Mouse (Mus musculus): ENCODE measurements around the gene Rnpepl1. TPM values are rescaled to one million over a fixed set of nuclear protein-coding genes. Genes with fewer than 3 reads are reported as not detected.
"Not testable (repeated sequence)": the region's sequence is repeated elsewhere in the genome, so short reads cannot be mapped to it uniquely, and the experiment has no call there.

Gene Rnpepl1
- total RNA-seq, 2 experiments from 2014 or later: 69.9 to 74.9 TPM

DNA sequence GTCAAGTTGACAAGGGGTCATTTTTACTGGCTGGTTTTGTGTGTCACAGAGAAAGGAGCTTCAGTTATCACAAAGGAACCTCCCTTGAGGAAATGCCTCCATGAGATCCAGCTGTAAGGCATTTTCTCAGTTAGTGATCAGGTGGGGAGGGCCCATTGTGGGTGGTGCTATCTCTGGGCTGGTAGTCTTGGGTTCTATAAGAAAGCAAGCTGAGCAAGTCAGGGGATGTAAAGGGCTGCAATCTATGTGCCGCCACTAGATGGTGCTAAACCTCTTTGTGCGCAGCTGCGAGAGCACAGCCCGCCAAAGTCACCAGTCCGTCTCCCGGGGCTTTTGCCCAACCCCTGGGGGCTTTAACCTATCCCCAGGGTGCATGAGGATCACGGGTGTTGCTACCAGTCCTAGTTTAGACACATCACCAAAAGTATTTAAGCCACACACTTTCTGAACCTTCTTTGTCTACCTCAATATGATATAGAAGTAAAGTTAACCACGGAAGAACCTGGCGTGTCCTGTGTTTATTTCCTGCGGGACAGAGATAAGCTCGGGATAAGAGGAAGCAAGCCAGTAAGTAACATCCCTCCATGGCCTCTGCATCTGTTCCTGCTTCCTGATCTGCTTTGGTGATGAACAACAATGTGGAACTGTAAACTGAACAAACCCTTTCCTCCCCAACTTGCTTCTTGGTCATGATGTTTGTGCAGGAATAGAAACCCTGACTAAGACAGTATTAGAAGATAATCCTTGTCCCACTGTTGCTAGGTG lies 46.2 kb downstream of the Rnpepl1 start:
- peak; percentile 86 for TF ChIP-seq CTCF (IDR thresholded peaks at IDR 0.05)
- intact Hi-C loops (cut with DNase I): loop anchor here (2.0 kb wide), 1 partner anchor 54 kb away; no protein-coding TSS in a partner anchor
- peak; percentile 69 for DNase-seq
- peak overlapping the region; percentile 57 for H3K4me3 ChIP-seq
- H3K27ac ChIP-seq: not testable (repeated sequence)

DNA sequence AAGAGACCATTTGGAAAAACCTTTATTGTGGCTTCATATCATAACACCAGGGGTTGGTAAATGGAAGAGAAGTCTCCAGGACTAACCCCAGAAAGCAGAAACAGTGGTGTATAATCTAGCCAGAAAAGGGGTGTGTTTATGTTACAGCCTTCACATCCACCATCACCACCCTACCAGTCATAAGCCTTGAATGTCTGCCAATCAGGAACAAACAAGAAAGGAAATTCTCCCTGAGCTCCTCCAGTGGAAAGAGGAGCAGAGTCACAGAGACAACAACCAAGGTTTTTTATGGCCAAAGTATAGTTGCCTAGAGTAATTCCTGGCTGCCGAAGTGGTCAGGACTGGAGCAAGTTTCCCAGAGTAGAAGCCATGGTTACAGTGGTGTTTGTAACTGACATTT lies 48.4 kb downstream of the Rnpepl1 start:
- Histone ChIP-seq H3K27ac (no peak overlapping the region), H3K4me3 (no peak overlapping the region)
- TF ChIP-seq CTCF (IDR thresholded peaks at IDR 0.05): no peak
- DNase-seq: no peak
- intact Hi-C loops (cut with DNase I): no loop called here

DNA sequence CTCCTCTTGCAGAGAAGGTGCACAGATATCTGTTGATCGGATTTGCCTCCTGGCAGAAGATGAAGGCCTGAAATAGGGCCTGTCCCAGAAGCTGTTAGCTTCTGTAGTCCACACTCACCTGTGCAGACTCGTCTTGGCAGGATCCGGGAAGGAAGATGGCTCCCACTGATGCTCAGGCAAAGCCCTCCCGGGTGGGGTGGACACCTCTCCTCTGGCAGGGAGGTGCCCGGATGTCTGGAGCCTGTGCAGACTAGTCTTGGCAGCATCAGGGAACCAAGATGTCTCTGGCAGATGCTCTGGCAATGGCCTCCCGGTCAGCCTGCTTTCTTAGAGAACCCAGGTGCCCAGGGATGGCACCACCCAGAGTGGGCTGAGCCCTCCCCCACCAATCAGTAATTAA lies 60.2 kb downstream of the Rnpepl1 start:
- H3K27ac ChIP-seq; intact Hi-C loops (cut with DNase I); H3K4me3 ChIP-seq; DNase-seq: not testable (repeated sequence)

DNA sequence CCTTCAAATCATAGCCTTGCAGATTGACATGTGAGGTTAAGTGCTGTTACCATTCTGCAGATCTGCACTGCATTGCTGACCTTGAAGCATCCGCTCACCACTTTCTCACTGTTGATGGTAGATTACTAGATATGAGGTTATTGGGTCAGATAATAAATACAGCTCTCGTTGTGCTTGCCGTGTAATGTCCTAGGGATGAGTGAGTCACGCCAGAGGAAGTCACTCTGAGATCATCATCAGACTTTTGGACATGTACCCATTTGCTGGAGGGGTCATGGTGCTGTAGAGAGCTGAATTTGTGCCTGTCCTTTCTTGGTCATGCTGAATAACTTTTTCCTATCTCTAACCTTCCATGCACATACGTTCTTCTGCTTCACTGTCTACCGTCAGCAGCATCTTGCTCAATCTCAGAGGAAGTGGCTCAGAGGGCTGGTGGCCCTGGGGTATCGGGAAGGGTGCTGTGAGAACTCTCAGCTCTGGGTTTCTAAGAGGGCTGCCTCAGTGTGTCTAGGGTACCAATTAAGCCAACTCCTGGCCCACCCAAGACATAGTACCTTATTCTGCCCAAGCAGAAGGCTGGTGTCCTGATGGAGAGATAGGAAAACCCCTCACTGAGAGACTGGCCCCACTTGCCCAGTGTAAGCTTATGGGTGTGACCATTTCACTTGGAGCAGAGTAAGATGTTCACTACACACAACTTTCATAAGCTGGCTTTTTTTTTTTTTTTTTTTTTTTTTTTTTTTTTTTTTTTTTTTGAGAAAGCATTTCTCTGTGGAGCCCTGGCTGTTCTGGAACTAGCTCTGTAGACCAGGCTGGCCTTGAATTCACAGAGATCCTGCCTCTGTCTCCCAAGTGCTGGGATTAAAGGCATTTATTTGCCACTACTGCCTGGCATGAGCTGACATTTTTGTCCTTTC lies 61.6 kb downstream of the Rnpepl1 start:
- Histone ChIP-seq H3K4me3 (no peak overlapping the region), H3K27ac (no peak overlapping the region)
- TF ChIP-seq CTCF (IDR thresholded peaks at IDR 0.05): no peak
- no peak for DNase-seq
- intact Hi-C loops (cut with DNase I): no loop called here

DNA sequence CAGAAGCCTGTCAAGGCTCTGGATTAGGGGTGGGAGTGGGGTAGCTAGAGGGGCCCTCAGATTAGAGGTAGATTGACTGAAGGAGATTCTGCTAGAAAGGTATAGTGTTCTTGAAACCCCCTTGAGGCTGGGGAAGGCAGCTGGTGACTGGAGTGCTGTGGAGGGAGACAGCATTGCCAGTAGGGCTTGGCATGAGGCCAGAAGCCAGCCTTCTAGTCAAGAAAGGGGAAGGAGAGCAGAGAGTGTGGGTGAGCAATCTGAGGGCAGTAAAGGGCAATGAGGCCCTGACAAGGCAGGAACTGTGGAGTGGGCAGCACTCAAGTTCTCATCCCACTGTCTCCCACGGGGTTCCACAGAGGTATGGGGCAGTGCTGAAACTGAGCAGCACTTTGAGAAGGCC lies 62.3 kb downstream of the Rnpepl1 start:
- DNase-seq: peak; percentile 49
- no peak overlapping the region for H3K4me3 ChIP-seq
- intact Hi-C loops (cut with DNase I): no loop called here
- no peak for TF ChIP-seq CTCF (IDR thresholded peaks at IDR 0.05)
- no peak overlapping the region for H3K27ac ChIP-seq

Other genes starting within 250 kb of the Rnpepl1 start
- 100 to 1,000 TPM; 214 to 256 TPM for gene Gpc1, start 79.1 kb upstream of the Rnpepl1 start, total RNA-seq (2021)
- under 1 TPM in 1 of 2 experiments, not detected in 1; 0.06 TPM for gene Ankmy1, start 7.9 kb upstream of the Rnpepl1 start, total RNA-seq (2021)
- gene Dusp28, start 3.8 kb upstream of the Rnpepl1 start, total RNA-seq (2021): 10 to 100 TPM; 21.8 to 24.9 TPM
- 1 to 10 TPM; 4.8 to 5.5 TPM for gene Capn10, start 23.6 kb downstream of the Rnpepl1 start, total RNA-seq (2021)
- under 1 TPM; 0.25 to 0.61 TPM for gene Gpr35, start 40.1 kb downstream of the Rnpepl1 start, total RNA-seq (2021)
- gene Aqp12, start 95.6 kb downstream of the Rnpepl1 start, total RNA-seq (2021): not detected
- 1 to 10 TPM; 1.3 to 1.4 TPM for gene Kif1a, start 191.2 kb downstream of the Rnpepl1 start, total RNA-seq (2021)
- gene Agxt, start 224.5 kb downstream of the Rnpepl1 start, total RNA-seq (2021): not detected

Measured in gastrocnemius, adult 2 months (tissue).